Mouse (Mus musculus) heart, adult 2 months (tissue): ENCODE measurements around the gene Aldh16a1.

ENCODE experiments used
- CTCF ChIP-seq: fragments of 200-600 bp; IDR thresholded peaks from 2 replicates; pipeline ENCODE4 v1.8.1; 2022; ENCODE audit warnings: antibody characterized with exemption, mild to moderate bottlenecking, moderate library complexity
- POLR2A ChIP-seq: fragments of 200-500 bp; IDR thresholded peaks from 2 replicates; pipeline ENCODE4 v1.6.1; 2011; ENCODE audit warnings: mild to moderate bottlenecking, low read depth, low read length, control low read depth; ENCODE audit not compliant: insufficient read depth

- TF ChIP-seq CTCF: no peak
- TF ChIP-seq POLR2A: no peak
These were observed 28.1 kb downstream of the Aldh16a1 start for GRCm38 (mm10) chr7:45126147-45126843.
